15 mouse cellular contexts compared by ENCODE assay signal in genomic region chr7:45133446-45134159, GRCm38 (mm10). TPM values are rescaled to one million over a fixed set of nuclear protein-coding genes. Genes with fewer than 3 reads are reported as not detected.
DNase-seq lines count a peak whose midpoint lies in the region; ATAC-seq and TF ChIP-seq lines count a peak whose summit lies in the region.
"Had no signal": no experiment of that assay in that cellular context is flagged by ENCODE, and none has a peak within 500 bp of the region (broad histone marks: within the 10 kb centered on the region; RNA-seq: fewer than 3 reads in every experiment).

No protein-coding gene starts in this region.

- no peak overlapping the region for H3K9ac ChIP-seq in liver, embryonic 12.5 days
- H3K9ac ChIP-seq: embryonic facial prominence, embryonic 12.5 days; hindbrain, embryonic 15.5 days; limb, embryonic 13.5 days had no signal

- H3K9me3 ChIP-seq in liver, embryonic 12.5 days (replicated peaks) = no peaks in the 10 kb centered on the region
- H3K9me3 ChIP-seq: embryonic facial prominence, embryonic 12.5 days; hindbrain, embryonic 15.5 days; limb, embryonic 13.5 days had no signal

- H3K27ac ChIP-seq in liver, embryonic 12.5 days = 0 out of 2 replicates have a peak overlapping the region, but pooled peaks have one; percentile 83
- H3K27ac ChIP-seq: embryonic facial prominence, embryonic 12.5 days; hindbrain, embryonic 15.5 days; limb, embryonic 13.5 days had no signal

- no peak overlapping the region for H3K4me3 ChIP-seq in lung, adult 2 months (replicated peaks; ENCODE audit: extremely low read depth, low read depth, low read length)
- H3K4me3 ChIP-seq in liver, embryonic 12.5 days = no peak overlapping the region
- H3K4me3 ChIP-seq: embryonic facial prominence, embryonic 12.5 days; hindbrain, embryonic 15.5 days; limb, embryonic 13.5 days had no signal

- TF ChIP-seq POLR2A in lung, adult 2 months (IDR thresholded peaks at IDR 0.05; ENCODE audit: borderline replicate concordance, extremely low read depth, low read depth, low read length) = no peak

- no peak for ATAC-seq in liver, embryonic 12.5 days
- no peak for ATAC-seq in activated CD4-positive, CD25-positive, alpha-beta regulatory T cell, adult 4 months

- peak; percentile 91 for DNase-seq in heart, adult 11 months
- no peak for DNase-seq in heart, adult 8-10 months (ENCODE audit: low spot score)
- DNase-seq in lung, adult 2 months = no peak
- no peak for DNase-seq in lung, postnatal 4 days
- peak; percentile 87 for DNase-seq in ES-CJ7 (ENCODE audit: low read depth, low spot score)
- DNase-seq in B cell, adult 2 months = no peak
- DNase-seq: gastrocnemius, postnatal 10 days; kidney, postnatal 25 days; right cerebral cortex, postnatal 14 days had no signal

- H3K27me3 ChIP-seq in liver, embryonic 12.5 days (replicated peaks) = no peaks in the 10 kb centered on the region

- peaks cover 9% of the 10 kb centered on the region for H3K36me3 ChIP-seq in liver, embryonic 12.5 days
- H3K36me3 ChIP-seq: embryonic facial prominence, embryonic 12.5 days; hindbrain, embryonic 15.5 days; limb, embryonic 13.5 days had no signal

- peaks cover 8% of the 10 kb centered on the region; the same call in 1 of the 2 replicates for H3K4me1 ChIP-seq in lung, adult 2 months (ENCODE audit: control insufficient read depth, insufficient read depth, low read length)
- H3K4me1 ChIP-seq in liver, embryonic 12.5 days = peaks cover 63% of the 10 kb centered on the region

- TF ChIP-seq CTCF in lung, adult 2 months (IDR thresholded peaks at IDR 0.05; ENCODE audit: insufficient read depth, low read length) = peak; percentile 25; the same call in 1 of the 2 replicates

- H3K4me2 ChIP-seq in liver, embryonic 12.5 days = peak overlapping the region; percentile 94; the same call in 1 of the 2 replicates
- H3K4me2 ChIP-seq: embryonic facial prominence, embryonic 12.5 days; hindbrain, embryonic 15.5 days had no signal

- 79% methylated on average over 8 of the region's 8 CpGs for WGBS in lung, adult 2 months
- 78% methylated on average over 8 of the region's 8 CpGs for WGBS in liver, embryonic 12.5 days (ENCODE audit: insufficient replicate concordance)

RNA-seq across cellular contexts. Expression of gene Gm45713, which starts 2.4 kb away (rescaled TPM):
- 1 to 10 TPM in 1 of 4 experiments, not detected in 3; 1.7 TPM for total RNA-seq in heart, adult 8-10 months (2022)
- 3.1 TPM in 2 replicates for polyA plus RNA-seq in lung, adult 2 months (2012; rRNA removed)
- 0.27 and 0.59 TPM in 2 replicates for polyA plus RNA-seq in liver, embryonic 12.5 days (2016; fragmentation: Nextera tagmentation; extraction: Ambion mirVana)
- not detected for polyA plus RNA-seq in activated CD4-positive, CD25-positive, alpha-beta regulatory T cell, adult 4 months (2017; shearing (Covaris generic))
- total RNA-seq: adrenal gland, postnatal 4 days; gastrocnemius, postnatal 10 days had no signal
- polyA plus RNA-seq: hindbrain, embryonic 15.5 days had no signal

RNA-seq across cellular contexts. Expression of gene Flt3l, which starts 2.6 kb away (rescaled TPM):
- total RNA-seq in heart, adult 8-10 months (2022) = 1 to 10 TPM; 6.1 to 7.9 (median 6.5) TPM
- polyA plus RNA-seq in lung, adult 2 months (2012; rRNA removed) = 151 and 195 TPM in 2 replicates
- polyA plus RNA-seq in liver, embryonic 12.5 days (2016; fragmentation: Nextera tagmentation; extraction: Ambion mirVana) = 5.1 and 5.7 TPM in 2 replicates
- 100 to 1,000 TPM; 118 to 125 TPM for polyA plus RNA-seq in activated CD4-positive, CD25-positive, alpha-beta regulatory T cell, adult 4 months (2017; shearing (Covaris generic))

RNA-seq across cellular contexts. Expression of gene Rpl13a, which starts 5.0 kb away (rescaled TPM):
- 100 to 1,000 TPM; 580 to 769 (median 686) TPM for total RNA-seq in heart, adult 8-10 months (2022)
- polyA plus RNA-seq in lung, adult 2 months (2012; rRNA removed) = 1,255 and 1,630 TPM in 2 replicates
- polyA plus RNA-seq in liver, embryonic 12.5 days (2016; fragmentation: Nextera tagmentation; extraction: Ambion mirVana) = 1,134 and 1,149 TPM in 2 replicates
- 1,000 to 10,000 TPM; 7,090 to 8,122 TPM for polyA plus RNA-seq in activated CD4-positive, CD25-positive, alpha-beta regulatory T cell, adult 4 months (2017; shearing (Covaris generic))

RNA-seq across cellular contexts. Expression of gene Rps11, which starts 9.4 kb away (rescaled TPM):
- 100 to 1,000 TPM; 572 to 626 (median 604) TPM for total RNA-seq in heart, adult 8-10 months (2022)
- 125 and 221 TPM in 2 replicates for polyA plus RNA-seq in lung, adult 2 months (2012; rRNA removed)
- 1,421 and 1,491 TPM in 2 replicates for polyA plus RNA-seq in liver, embryonic 12.5 days (2016; fragmentation: Nextera tagmentation; extraction: Ambion mirVana)
- 1,000 to 10,000 TPM; 4,562 to 5,652 TPM for polyA plus RNA-seq in activated CD4-positive, CD25-positive, alpha-beta regulatory T cell, adult 4 months (2017; shearing (Covaris generic))

RNA-seq across cellular contexts. Expression of gene Pih1d1, which starts 20.5 kb away (rescaled TPM):
- total RNA-seq in heart, adult 8-10 months (2022) = 10 to 100 TPM; 40.4 to 50.5 (median 48.0) TPM
- polyA plus RNA-seq in lung, adult 2 months (2012; rRNA removed) = 46.9 and 50.1 TPM in 2 replicates
- 60.5 and 61.7 TPM in 2 replicates for polyA plus RNA-seq in liver, embryonic 12.5 days (2016; fragmentation: Nextera tagmentation; extraction: Ambion mirVana)
- polyA plus RNA-seq in activated CD4-positive, CD25-positive, alpha-beta regulatory T cell, adult 4 months (2017; shearing (Covaris generic)) = 10 to 100 TPM; 44.4 to 53.0 TPM

Comparison
In these comparisons a context has a peak if more than half of its experiments do, and no peak if none do; other contexts are left out.
1. DNase-seq: peak in heart, adult 11 months (single experiment) and ES-CJ7 (single experiment); none in heart, adult 8-10 months (single experiment), lung, adult 2 months (single experiment), lung, postnatal 4 days (0 of 2) and B cell, adult 2 months (0 of 2).
2. RNA of gene Flt3l, which starts 2.6 kb away (polyA plus RNA-seq): 151 to 195 TPM in lung, adult 2 months and 118 to 125 TPM in activated CD4-positive, CD25-positive, alpha-beta regulatory T cell, adult 4 months; 5.1 to 5.7 TPM in liver, embryonic 12.5 days; every median in the first group is over 10 times any median in the second.